Mouse (Mus musculus) stomach, postnatal 0 days (tissue): ENCODE measurements around the gene Col5a1.

Experiments used
- CTCF ChIP-seq: IDR thresholded peaks from 2 replicates; pipeline ENCODE4 v1.5.1; 2016; ENCODE audit warnings: antibody characterized with exemption, low read depth, mild to moderate bottlenecking, moderate library complexity
- EP300 ChIP-seq: optimal IDR thresholded peaks from 2 replicates; pipeline ENCODE3; 2016; ENCODE audit warnings: antibody characterized with exemption

DNA sequence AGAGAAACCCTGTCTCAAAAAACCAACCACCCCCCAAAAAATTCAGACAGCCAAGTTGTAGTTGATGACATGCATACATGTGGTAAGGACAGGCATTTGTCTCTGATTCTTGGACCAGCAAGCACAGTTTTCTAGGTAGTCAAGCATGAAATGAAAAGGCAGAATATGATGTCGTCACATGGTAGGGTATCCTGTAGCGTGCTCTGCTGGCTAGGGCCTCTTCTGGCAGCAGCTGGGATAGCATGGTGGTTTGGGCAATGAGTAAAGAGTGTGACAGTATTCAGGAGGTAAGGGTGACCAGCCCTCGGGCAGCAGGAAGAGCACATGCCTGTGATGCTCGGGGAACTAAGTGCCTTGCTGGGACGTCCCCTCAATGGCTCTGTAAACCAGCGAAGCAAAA, 73.0 kb downstream of the Col5a1 start:
- TF ChIP-seq CTCF (peak; percentile 45), EP300 (no peak)
